Mouse (Mus musculus): ENCODE results near the gene Fzr1.

Gene Fzr1

DNA sequence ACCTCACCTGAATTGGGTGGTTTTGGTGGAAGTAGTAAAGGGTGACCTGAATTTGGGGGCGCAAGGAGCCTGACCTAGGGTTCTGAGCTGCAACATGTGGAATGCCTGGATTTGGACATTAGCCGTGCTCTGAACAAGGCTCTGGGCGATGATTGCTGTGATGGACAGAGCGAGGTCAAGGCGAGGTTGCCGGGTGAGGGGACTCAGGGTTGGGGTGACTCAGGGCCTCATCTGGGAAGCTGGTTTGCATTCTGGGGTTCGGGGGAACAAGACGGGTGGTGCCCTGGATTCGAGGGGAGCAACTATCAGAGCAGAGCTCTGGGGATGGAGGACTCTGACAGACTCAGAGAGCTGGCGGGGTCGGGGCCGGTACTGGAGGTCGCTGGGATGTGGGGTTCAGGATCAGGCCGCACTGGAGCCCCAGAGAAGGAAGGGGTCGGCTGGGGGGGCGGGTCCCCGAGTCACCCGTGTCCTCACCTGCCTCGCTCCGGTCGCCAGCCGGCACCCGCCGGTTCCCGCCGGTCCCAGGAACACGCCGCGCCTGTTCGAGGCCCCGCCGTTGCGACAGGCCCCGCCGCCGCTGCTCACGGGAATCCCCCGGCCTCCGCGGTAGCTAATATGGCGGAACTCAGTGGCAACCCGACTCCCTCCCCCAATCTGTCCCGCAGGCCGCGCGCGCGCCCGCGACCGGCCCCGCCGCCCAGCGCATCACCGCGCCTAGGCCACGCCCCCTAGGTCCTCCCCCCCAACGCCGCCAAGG, at the start of gene Fzr1:
Gene Fzr1 (minus strand): TSS at position 724 of the 760 bp plus-strand sequence.
- DNase-seq (ENCODE audit: low spot score in 2 of 2), result no peak

DNA sequence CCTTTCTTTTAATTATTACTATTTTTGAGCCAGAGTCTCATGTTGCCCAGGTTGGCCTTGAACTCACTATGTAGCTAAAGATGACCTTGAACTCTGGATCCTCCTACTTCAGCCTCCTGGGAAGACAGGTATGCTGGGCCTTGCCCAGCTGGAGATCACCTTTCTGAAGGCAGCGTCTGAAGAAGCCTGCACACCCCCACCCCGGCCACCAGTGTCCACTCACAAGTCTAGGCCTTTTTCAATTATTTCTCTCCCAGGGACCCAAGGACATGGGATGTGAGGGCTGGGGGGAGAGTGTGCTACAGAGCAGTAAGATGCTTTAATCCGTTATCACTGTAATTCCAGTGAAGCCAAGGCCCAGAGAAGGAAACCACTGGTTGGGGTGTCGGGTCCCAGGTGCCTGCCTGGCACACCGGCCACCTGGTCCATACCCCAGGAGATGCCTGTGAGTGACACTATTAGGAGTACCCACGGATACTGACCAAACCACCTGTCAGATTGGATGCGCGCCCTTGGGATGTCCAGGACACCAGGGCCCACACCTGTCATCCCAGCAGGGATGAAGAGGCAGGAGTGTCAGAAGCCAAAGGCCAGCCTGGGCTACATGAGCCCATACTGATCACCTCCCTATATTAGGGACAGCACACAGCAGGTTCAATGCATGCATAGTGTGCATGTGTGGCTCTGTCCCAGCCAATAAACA, 49.6 kb upstream of the Fzr1 start:
- no peak for DNase-seq (ENCODE audit: low spot score in 2 of 2)

DNA sequence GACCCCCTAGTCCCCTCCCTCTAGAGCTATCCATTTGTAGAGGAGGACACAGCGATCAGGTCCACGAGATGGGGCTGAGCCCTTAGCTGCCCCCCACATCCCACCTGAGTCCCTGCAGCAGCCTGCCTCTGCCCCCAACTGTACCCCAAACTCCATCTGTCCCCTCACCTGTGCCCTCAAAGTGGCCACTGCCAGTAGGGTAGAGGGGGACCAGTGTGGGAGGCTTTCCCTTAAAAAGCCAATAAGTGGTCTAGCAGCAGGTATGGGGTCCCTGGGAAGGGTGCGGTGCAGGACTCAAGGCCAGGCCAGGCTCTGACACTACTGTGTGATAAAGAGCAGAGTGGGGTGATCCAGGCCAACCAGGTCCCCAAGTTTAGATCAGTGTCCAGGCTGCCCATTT, 49.0 kb upstream of the Fzr1 start:
- DNase-seq (ENCODE audit: low spot score in 2 of 2), result no peak

DNA sequence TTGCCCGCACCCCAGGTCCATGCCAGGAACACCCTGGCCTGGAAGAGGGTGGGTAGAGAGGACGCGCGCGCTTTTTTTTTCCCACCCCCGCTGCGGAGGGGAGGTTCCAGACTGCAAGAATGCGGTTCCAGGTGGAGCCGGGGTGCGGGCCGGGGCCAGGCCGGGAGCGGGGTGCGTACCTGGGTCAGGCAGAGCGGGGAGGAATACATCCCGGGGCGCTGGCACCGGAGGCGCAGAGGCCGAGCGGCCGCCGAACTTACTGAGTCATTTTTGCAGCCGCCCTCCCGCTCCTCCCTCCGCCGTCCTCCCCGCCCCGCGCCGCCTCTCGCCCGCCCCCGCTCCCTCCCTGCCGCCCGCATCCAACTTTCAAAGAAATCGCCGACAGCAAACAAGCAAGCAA, 48.6 kb upstream of the Fzr1 start:
- no peak for DNase-seq (ENCODE audit: low spot score in 2 of 2)

DNA sequence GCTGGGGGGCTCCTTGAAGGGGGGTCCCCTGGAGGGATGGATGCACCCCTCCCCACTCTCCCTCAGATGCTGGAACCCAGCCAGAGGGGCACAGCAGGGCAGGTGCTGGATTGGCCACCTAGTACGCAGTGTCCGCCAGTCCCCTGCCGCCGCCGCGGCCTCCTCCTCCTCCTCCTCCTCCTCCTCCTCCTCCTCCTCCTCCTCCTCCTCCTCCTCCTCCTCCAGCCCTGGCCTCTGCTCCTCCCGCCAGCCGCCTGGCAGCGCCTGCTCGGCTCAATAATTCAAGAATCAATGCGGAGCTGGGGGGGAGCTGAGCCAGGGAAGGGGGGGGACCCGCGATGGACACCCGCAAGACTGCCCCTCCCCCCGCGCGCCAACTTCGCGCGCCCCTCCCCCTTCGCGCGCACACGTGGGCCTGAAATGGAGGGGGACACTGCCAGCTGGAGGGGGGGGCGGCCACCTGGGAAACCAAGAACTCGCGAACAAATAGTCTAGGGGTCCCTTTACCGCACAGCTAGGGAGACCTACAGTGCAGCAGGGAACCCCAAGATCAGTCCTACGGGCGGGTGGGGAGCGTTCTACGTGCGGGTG, 47.9 kb upstream of the Fzr1 start:
- DNase-seq (ENCODE audit: low spot score in 2 of 2), result no peak

DNA sequence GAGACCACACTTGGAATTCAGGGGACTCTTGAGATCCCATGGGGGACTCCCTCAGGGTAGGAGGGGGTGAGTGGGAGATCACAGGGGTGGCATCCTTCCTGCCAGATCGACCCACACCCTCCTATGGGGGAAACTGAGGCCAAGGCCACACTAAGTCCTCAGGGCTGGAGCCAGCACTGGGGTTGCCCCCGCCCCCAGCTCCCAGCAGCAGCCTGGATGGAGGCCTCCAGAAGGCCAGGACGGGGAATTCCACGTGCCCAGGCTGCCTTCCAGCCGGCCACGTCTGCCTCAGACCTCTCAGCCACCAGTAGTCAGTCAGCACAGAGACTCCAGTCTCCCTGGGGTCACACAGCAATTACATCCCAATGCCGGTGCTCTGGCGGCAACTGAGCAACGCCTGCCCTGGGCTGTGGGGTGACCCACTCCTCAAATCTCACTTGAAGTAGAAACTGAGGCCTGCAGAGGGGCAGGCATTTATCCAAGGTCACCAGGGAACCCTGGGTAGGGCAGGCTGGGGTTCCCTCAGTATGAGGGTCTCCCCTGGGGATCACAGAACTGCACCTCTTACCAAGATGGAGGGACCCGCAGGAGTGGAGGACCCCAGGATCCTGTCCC, 47.0 kb upstream of the Fzr1 start:
- no peak for DNase-seq (ENCODE audit: low spot score in 2 of 2)

DNA sequence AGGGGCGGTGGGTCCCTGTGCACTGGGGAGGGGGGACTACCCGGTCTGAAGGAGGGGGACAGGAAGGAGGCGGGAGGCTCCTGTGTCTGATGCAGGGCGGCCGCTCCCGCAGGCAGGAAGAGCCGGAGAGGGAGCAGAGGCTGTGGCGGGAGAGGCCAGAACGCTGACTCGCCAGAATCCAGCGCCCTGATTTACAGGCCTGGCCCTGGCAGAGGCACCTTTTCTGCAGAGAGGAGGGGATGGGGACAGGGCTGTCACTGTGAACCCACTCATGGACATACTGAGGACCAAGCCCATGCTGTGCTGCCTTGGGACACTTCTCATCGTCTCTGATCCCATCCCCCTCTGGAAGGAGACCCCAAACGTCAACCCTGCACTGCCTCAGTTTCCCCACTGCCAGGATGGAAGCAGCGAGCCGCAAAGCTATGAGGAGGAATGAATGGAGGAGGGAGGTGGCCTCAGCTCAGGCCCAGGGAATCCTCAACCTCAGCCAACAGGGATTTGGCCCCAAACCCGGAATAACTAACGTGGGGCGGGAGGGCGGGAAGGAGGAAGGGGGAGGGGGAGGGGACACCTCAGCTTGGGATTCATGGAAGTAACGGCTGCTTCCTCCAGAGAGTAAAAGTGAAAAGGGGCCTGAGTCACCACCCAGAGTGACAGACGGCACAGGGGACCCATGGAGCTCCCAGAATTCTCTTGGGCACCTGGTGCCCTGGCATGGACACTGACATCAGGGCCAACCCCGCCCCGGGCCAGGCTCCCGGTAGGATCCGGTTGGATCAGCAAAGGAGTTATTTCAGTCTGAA, 46.1 kb upstream of the Fzr1 start:
- DNase-seq (ENCODE audit: low spot score in 2 of 2), result no peak

DNA sequence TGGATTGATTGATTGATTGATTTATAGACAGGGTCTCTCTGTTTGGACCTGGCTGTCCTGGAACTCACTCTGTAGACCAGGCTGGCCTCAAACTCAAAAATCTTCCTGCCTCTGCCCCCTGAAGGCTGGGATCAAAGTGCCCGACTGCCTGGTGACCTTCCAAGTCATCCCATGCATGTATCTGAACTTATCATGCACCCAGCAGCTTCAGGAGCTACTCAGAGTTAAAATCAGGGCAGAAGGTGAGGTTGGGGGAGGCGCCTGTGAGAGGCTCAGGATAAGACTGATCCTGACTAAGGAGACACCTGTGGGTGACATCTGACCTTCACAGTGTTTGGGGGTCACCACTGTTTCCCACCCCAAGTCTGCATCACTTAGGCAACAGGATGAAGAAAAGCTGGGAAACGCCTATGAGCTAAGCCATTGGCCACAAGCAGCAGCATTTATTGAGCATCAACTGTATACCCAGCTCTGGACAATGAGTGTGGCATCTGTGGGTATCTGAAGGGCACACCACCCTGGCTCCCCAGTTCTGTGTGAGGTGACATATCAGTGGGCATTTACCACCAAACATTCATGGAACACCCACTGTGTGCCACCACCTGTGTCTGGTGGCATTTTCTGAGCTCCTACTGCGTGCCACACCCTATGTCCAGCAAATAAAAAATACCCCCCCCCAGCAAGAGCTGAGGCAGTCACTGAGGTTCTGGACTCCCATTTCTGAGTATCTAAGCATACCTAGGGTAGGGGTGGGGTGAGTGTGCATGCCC, 45.3 kb upstream of the Fzr1 start:
- no peak for DNase-seq (ENCODE audit: low spot score in 2 of 2)

DNA sequence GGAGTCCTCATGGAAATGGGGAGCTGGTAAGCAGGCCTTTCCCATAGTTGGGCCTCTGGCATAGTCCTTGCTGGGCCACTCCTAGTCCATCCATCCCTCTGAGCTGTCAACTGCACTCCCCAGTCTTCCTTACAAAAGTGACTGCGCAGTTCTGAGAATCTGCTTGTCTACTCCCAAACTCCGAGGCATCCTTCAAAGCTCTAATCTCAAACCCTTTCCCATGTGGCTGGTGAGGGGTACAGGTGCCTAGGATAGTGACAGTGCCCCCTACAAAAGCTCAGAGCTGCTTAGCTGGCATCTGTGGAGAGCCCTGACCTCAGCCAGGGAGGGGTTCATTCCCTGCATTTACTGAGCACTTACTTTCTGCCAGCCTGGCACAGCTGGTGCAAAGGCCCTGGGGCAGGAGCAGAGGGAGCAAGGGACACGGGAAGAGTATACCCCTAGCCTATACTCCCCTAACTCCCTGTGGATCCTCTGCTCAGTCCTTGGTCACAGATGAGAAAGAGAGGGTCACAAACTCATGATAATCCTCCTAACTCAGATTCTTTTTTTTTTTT, 44.4 kb upstream of the Fzr1 start:
- DNase-seq (ENCODE audit: low spot score in 2 of 2), result no peak

DNA sequence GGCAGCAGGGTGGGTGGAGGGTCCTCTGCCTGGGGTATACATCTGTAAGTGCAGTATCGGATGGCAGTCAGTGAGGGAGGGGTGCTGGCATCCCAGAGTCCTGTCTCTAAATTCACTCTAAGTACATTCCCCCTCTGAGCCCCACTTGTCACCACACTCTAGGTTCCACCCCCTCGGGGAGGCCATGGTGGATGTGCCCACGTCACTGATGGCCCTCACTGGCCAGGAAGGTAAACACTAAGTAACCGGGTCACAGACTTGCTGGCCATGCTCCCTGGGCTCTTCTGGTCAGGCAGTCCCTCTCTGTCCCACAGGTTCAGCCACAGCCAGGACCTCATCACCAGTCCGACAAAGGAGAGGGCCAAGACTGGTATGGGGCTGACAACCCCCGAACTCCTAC, 43.9 kb upstream of the Fzr1 start:
- no peak for DNase-seq (ENCODE audit: low spot score in 2 of 2)

DNA sequence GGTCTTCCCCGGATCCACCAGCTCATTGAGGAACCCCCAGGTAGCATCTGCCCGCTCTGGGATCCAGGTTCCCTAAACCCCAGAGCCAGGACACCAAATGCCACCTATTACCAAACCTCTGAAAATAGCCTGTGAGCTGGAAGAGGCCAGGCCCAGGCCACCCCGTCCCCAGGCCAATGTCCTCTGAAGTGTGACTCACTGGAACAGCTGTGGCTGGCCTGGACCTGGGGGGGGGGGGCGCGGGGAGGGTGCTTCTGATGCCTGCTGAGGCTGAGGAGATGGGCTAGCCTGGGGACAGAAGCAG, 43.4 kb upstream of the Fzr1 start:
- no peak for DNase-seq (ENCODE audit: low spot score in 2 of 2)

DNA sequence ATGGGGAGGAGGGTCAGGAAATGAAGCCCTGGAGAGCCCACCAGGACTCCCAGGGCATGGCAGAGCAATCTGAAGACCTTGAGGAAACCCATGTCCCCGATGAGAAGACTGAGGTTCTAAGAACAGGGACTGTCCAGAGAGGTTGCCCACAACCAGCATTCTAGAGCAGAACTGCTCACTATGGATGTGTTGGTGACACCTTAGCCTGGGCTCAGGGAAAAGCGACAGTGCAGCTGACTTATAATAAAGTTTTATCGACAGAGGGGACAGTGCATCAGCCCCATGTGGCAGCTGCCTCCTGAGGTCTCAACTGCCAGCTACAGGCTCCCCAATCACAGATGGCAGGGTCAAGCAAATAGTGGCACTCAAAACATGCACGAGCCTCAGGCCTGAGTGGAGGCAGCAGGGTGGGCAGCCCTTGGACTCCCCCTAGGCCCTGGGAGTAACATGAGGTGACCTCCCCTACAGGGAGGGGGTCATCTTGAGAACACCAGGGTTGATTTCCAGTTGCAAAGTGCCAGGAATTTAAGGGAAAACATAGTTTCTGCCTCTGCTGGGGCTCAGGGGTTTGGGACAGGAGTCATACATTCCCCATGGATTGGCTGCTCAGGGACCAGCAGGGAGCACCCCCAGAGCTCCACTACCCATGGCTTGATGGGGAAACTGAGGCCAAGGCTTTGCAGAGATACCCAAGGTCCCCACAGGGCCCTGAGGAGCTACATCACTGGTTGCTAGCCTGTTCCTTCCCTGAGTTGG, 42.9 kb upstream of the Fzr1 start:
- DNase-seq (ENCODE audit: low spot score in 2 of 2), result no peak

DNA sequence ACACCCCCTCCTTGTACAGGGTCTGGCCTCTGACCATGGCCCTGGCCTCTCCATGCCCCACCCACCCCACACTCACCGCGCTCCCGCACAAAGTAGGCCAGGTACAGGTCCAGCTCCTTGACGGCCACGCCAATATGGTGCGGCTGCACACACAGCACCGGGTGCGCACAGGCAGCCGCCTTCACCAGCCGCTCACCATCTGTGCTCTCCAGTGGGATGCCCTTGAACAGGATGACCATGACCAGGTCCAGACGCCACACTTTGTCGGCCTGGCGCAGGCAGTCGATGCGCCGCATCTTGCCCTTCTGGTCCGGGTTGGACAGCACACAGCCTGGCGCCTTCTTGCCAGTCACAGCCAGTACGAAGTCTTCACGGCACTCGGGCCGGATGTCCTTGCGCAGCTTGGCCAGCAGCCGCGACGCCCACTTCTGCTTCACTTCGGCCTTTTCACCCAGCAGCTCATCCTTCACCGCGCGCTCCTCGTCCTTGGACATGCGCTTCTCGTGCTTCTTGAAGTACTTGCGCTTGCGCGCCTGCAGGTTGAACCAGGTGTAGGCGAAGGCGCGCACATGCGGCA, 42.0 kb upstream of the Fzr1 start:
- DNase-seq (ENCODE audit: low spot score in 2 of 2), result no peak

DNA sequence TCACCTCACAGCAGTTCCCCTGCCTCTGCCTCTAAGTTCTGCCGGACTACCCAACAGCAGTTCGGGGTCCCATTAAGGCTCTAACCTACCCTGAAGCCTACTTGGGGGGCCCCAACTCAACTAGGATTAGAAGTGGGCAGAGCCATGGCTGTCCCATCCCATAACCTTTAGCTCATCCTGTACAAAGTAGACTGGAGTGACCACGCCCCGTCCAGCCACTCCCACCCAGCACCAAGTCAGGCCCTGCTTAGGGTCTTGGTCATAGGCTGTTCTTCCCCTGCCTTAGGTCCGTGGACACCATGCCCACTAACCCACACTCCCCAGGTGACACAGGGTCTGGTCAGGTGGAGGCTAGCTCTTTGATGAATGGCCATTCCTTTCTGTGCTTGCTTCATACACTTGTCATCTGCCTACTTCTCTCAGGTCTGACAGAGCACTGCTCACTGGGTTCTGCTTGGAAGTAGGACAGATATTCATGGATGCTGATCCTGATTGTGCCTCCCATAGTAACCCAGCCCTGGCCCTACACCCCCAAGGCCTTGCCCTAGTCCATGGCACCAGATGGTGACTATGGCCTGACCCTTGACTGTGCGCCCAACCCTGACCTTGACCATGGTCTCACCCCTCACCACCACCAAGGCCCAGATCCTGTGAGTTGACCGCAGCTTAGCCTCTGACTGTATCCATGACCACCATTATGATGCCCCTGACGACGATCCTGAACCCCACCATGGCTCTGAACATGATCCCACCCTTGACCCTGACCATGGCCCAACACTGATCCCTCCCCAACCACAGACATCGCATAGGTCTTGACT, 41.0 kb upstream of the Fzr1 start:
- no peak for DNase-seq (ENCODE audit: low spot score in 2 of 2)

DNA sequence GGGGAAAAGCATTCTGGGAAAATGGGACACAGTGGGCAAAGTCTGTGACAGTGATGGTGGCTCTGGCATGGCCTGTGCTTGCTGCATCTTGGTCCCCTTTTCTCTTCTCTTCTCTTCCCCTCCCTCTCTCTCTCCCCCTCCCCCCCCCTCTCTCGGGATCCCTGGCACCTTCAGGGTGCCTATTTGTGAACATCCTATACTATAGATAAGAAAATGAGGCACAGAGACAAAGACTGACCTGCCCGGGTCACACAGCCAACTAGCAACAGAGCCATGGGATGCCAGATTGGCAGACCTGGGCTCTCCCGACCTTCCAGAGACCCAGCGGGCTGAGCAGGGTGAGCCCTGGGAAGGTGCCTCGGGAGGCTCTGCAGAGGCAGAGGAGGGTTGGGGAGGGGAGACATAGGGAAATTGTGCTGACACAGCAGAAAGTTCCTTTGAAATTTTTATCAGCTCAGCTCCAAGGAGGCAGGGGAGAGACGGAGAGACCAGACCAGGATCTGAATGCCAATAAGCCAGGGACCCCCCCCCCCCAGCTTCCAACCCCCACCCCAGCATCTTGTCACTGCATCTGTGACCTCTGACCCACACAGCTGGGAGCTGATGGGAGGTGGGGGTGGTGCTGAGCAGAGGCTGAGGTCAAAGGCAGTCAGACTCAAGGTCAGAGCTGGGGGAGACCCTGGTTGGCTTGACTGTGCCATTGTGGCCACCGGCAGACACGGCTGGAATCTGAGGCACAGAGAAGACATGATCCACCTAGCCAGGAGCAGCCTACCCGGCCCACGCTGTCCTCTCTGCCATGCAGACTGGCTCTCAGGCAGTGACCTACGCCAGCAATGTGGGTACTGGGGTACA, 40.1 kb upstream of the Fzr1 start:
- no peak for DNase-seq (ENCODE audit: low spot score in 2 of 2)

DNA sequence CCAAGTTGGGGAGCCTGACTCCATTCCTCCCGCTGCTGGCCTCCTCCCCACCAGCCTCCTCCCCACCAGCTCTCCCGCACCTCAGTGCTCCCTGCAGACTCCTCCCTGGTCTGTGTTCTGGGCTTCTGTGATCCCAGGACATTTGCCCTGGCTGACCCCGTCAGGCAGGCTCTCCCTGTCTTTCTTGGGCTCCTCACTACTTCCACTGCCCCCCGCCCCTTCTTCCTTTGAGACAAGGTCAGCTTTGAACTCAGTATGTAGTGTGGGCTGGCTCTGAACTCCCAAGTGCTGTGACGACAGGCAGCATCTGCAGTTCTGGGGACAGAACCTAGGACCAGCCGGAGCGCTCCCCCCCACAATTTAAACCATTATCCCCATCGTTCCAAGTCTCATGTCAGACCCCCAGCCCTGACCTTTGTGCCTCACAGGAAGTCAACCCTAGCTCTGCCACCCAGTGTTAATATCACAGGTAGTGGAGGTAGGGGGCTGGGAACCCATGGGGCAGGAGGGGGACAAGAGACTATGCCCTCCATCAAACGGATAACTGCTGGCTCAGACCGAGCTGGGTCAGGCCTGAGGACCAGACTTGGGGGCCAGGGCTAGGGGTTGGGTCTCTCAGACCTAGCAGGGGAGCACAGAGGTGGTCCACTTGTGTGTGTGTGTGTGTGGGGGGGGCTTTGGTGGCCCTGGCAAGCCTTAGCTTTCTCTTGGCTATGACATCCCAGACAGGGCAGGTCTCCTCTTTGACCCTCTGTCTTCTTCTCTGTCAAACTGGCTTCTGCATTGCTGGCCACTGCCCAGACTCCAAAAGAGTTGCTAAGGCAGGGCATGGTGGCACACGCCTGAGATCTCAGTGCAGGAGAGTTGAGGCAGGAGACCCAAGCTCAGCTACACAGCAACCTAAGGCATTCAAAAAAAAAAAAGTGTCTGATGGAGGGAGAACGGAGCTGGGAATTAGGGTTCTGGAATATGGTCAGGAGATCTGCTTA, 39.2 kb upstream of the Fzr1 start:
- DNase-seq (ENCODE audit: low spot score in 2 of 2), result no peak
